Mouse (Mus musculus) right cerebral cortex, postnatal 4 days (tissue): ENCODE data around the gene Actr5.

Experiments used
- DNase-seq: peaks from one replicate; pipeline ENCODE4 v3.0.0-alpha.2; 2022

Gene Actr5

GRCm38 (mm10) chr2:158668433-158669010 lies 43.8 kb downstream of the Actr5 start:
- no peak for DNase-seq

- no peak for DNase-seq
Observed at GRCm38 (mm10) chr2:158669199-158670195, 44.8 kb downstream of the Actr5 start.

- no peak for DNase-seq
Observed at GRCm38 (mm10) chr2:158670571-158670970, 45.9 kb downstream of the Actr5 start.

DNA sequence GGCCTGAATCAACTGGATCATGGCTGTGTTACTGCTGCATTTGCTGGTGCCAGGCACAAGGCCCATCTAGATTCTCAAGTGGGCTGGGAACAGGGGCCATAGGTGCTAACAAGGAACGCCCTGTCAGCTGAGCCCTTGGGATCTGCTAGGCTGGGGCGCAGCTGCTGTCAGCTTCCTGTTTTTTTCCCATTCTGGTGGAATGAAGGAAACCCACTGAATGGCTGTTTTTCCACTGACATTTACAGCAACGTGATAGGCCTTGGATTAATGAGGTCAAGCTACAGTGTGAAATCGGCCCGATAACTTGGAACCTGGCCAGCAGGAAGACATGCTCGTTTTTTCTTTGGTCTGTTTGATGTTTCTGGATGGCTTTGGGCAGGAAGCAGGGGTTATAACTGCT lies 48.1 kb downstream of the Actr5 start:
- DNase-seq = no peak

GRCm38 (mm10) chr2:158673493-158673892 lies 48.8 kb downstream of the Actr5 start:
- DNase-seq = no peak

- DNase-seq = no peak
Observed at GRCm38 (mm10) chr2:158674131-158674530, 49.4 kb downstream of the Actr5 start.

- DNase-seq = no peak
Observed at GRCm38 (mm10) chr2:158674759-158675158, 50.1 kb downstream of the Actr5 start.

DNA sequence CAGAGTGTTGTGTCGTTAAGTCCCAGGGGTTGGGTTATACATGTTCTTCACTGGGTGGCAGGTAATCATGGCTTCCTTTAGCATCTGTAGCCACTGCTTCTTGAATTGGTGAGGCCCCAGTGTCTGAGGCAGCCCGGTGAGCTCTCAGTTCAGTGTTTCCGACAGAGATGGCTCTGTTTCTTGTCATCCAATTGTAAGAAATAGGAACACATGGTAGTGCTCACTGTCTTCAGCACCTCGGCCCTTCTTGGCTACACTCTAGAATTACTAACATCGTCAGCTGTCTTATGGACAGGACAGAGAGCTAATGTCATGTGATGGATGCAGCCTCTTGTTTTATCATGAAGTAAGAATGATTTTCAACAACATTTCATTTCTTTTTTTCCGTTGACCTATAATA lies 50.5 kb downstream of the Actr5 start:
- DNase-seq = no peak

DNA sequence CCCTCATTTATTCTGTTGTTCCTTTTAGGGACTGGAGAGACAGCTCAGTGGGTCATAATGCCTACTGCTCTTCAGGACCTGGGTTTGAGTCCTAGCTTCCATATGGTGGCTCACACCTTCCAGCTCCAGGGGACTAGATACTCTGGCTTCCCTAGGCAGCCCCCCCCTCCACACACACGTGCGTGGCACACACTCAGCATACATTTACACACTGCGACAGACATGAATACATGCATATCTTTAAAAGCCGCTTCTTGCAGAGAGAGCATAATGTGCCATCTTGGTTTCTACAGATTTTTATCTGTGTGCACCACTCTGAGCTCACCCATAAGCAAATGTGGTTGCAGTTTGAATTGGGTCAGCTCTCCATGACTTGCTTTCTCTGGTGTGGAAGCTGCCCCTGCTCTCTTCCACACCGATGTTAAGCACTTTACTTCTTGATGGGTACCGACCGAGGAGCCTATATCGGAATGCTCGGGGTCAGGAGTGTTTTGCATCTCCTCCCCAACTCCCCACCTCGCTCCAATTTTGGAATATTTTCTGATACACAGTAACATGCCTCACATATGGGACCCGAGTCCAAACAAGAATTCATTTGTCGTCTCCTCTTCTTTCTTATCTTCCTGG lies 51.3 kb downstream of the Actr5 start:
- no peak for DNase-seq

- no peak for DNase-seq
Observed at GRCm38 (mm10) chr2:158677946-158678345, 53.3 kb downstream of the Actr5 start.

- no peak for DNase-seq
Observed at GRCm38 (mm10) chr2:158679091-158679490, 54.4 kb downstream of the Actr5 start.

- no peak for DNase-seq
Observed at GRCm38 (mm10) chr2:158680357-158680889, 55.7 kb downstream of the Actr5 start.

DNA sequence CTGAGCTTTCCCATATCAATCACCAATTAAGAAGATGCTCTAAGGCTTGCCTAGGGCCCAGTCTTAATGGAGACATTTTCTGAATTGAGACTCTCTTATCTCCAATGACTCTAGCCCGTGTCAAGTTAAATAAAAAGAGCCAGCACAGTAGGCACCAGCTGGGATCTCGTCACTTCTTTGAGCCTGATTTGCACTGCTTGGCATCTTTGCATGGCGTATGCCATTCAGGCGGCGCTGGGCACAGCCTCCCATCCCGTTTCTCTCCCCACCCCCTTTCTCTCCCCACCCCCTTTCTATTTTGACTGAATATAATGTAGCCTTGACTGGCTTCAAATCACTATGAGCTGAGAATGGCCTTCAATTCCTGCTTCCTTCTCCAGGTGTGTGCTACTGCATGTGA lies 57.0 kb downstream of the Actr5 start:
- DNase-seq = no peak

DNA sequence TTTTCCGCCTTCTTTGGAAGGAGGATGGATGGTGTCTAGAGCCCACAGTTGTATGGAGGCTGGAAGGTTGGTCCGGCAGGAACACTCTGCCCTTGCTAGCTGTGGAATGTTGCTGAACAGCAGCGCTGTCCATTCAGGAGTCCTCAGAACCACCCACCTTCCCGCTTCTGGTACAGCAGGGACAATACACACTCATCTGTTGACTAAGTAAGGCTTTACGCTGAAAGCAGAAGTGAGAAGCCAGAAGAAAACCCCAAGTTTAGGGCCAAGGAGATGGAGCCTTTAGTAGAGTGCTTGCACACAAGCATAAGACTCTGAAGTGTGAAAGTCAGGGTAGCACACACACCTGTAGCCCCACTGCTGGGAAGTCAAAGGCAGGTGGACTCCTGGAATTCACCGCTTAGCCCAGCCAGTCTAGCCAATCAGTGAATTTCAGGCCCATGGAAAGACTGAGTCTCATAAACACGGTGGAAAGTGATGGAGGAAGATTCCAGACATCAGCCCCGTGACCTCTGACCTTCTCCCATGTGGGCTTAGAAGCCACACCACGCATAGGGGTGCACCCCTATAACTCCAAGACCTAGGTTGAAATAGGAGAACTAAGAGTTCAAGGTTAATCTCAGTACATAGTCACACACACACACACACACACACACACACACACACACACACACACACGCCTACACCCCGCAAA lies 57.8 kb downstream of the Actr5 start:
- DNase-seq = no peak

GRCm38 (mm10) chr2:158683038-158683413 lies 58.3 kb downstream of the Actr5 start:
- no peak for DNase-seq

DNA sequence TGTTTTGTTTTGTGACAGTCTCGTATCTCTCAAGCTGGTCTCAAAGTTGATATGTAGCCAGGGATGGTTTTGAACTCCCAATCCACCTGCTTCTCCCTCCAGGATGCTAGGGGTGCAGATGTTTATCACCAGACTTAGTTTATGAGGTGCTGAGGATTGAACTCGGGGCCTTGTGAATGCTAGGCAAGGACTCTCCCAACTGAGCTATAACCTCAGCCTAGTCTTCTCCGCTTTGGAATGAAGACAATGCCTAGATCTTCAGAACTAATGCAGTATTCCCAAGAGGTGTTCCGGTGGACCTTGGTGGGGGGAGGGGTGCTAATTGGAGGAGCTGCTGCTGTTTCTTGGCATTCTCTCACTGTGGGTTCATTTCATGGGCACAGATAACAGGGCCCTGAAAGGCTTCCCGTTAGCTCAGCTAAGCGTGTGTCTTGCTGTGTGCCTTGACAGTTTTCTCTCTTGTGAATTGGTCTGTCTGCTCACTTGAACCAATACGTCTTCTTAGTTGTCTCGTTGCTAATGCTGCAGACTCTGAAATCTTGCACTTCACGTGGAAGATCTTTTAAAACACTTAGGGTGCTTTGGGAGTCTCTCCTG lies 59.7 kb downstream of the Actr5 start:
- DNase-seq = no peak

DNA sequence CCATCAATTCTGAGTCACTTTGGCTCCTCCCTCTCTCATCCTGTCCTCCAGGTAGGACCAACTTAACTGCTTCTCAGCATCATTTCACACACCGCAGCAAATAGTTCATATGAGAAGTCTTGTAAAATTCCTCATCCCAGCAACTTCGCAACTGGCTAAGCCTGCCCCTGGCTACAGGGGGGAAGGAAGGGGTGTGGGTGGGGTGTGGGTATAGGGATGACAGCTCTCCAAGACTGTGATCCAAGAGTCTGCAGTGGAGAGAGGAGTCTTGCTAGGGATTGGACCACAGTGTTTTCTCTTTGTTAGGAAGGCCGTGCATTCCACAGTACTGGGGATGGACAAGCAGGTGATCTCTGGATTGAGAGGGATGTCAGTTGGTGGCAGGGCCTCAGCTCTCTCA lies 60.2 kb downstream of the Actr5 start:
- DNase-seq = no peak

DNA sequence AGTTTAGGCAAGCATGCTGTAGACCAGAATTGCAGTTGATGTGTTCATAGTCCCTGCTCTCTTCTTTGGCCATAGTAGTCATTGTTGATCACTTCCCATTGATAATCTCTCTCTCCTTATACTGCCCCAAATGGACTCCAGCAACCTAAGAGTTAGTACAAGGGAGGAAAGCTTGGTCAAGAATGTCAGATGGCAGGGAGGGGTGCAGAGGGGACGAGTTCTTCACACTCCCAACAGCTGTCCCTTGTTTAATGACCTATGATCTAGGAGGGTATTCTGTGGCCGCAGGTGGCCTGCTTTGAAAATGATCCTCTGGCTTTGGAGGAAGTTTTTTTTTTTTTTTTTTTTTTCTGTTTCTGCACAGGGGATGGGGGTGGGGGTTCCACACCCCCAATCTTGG lies 61.7 kb downstream of the Actr5 start:
- DNase-seq = no peak

DNA sequence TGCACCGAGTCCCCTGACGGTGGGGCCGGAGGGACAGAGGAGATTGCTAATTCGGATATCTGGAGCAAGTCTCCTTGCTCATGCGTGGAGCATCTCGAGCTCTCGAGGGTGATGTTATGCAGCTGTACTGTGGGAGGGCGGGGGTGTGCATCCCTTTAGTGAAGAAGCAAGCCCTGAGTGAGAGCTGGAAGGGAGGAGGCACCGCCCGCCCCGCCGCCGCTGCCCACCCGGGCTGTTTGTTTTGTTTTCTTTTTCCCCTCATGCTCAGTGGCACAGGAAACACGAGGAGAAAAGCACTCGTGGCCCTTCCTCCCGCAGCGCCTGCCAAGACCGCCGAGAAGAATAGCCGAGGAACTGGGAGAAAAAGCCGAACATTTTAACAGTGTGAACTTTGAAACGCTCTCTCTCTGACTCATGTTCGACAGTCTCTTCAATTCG lies 63.1 kb downstream of the Actr5 start:
- peak; percentile 33 for DNase-seq
